Mouse (Mus musculus) ES-E14 (cell line): Measurements from ENCODE around the gene Poll.

Experiments used
- MAFK ChIP-seq: IDR thresholded peaks from 2 replicates; pipeline ENCODE4 v1.6.1; 2014; ENCODE audit warnings: mild to moderate bottlenecking, low read depth, low read length, inconsistent platforms; ENCODE audit not compliant: insufficient read depth
- ZC3H11A ChIP-seq: IDR thresholded peaks from 2 replicates; pipeline ENCODE4 v1.6.1; 2012; ENCODE audit warnings: low read depth, mild to moderate bottlenecking, inconsistent platforms, low read length, borderline replicate concordance
- ZNF384 ChIP-seq: IDR thresholded peaks from 2 replicates; pipeline ENCODE4 v1.6.1; 2012; ENCODE audit warnings: low read depth, low read length, inconsistent platforms

- no peak for TF ChIP-seq ZNF384
- TF ChIP-seq MAFK: no peak
- no peak for TF ChIP-seq ZC3H11A
These were observed 42.3 kb upstream of the Poll start for GRCm38 (mm10) chr19:45602606-45603005.
